Mouse (Mus musculus): ENCODE data around the gene Trappc11. TPM values are rescaled to one million over a fixed set of nuclear protein-coding genes. Genes with fewer than 3 reads are reported as not detected.

The Trappc11 gene
- polyA plus RNA-seq, 1 experiment from 2014 or later = 18.1 TPM

GRCm38 (mm10) chr8:47542746-47543145 is 9.5 kb upstream of the Trappc11 start:
- 92% methylated on average over 16 of the region's 16 CpGs for WGBS
- H3K36me3 ChIP-seq = peaks cover 86% of the 10 kb centered on the region

GRCm38 (mm10) chr8:47538323-47538722 is 5.1 kb upstream of the Trappc11 start:
- H3K36me3 ChIP-seq = peaks cover 53% of the 10 kb centered on the region
- H3K9ac ChIP-seq = no peak overlapping the region
- H3K9me3 ChIP-seq = no peaks in the 10 kb centered on the region
- no peaks in the 10 kb centered on the region for H3K27me3 ChIP-seq (replicated peaks)
- no peak for ATAC-seq (ENCODE audit: extremely low read depth, insufficient number of reproducible peaks, low FRiP score, low TSS enrichment)
- WGBS = 87% methylated on average over 4 of the region's 4 CpGs
- H3K4me3 ChIP-seq = no peak overlapping the region
- H3K4me2 ChIP-seq = no peak overlapping the region
- H3K4me1 ChIP-seq = peaks cover 25% of the 10 kb centered on the region
- H3K27ac ChIP-seq (replicated peaks) = no peak overlapping the region

More at GRCm38 (mm10) chr8:47542746-47543145, 9.5 kb upstream of the Trappc11 start:
- H3K4me3 ChIP-seq = no peak overlapping the region
- ATAC-seq (ENCODE audit: extremely low read depth, insufficient number of reproducible peaks, low FRiP score, low TSS enrichment) = no peak
- no peaks in the 10 kb centered on the region for H3K27me3 ChIP-seq (replicated peaks)
- H3K9me3 ChIP-seq = no peaks in the 10 kb centered on the region
- no peak overlapping the region for H3K27ac ChIP-seq (replicated peaks)
- H3K4me2 ChIP-seq = no peak overlapping the region
- H3K9ac ChIP-seq = no peak overlapping the region
- peaks cover 7% of the 10 kb centered on the region; the same call in 1 of the 2 replicates for H3K4me1 ChIP-seq

DNA sequence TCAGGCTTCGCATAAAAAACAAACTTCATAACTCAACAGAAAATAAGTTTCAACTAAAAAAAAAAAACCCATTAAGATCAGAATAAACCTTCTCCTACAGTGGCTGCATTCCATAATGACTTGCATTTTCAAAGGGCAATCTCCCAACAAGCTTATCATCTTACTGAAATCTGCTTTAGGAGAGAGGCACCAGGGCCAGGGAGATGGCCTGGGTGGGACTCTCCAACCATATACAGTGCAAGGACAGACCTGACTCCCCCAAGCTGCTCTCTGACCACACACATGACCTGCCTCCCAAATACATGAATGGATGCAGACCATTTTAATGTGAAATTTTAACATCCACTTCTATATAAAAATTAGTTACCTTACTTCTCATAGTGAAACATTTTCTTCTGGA is 5.2 kb downstream of the Trappc11 start:
- WGBS = 92% methylated on average over 1 of the region's 1 CpGs
- Histone ChIP-seq H3K27ac (replicated peaks) (no peak overlapping the region), H3K36me3 (peaks cover 65% of the 10 kb centered on the region), H3K9ac (no peak overlapping the region), H3K27me3 (replicated peaks) (no peaks in the 10 kb centered on the region), H3K4me2 (no peak overlapping the region), H3K4me1 (peaks cover 13% of the 10 kb centered on the region), H3K4me3 (no peak overlapping the region), H3K9me3 (no peaks in the 10 kb centered on the region)
- ATAC-seq (ENCODE audit: extremely low read depth, insufficient number of reproducible peaks, low FRiP score, low TSS enrichment) = no peak

DNA sequence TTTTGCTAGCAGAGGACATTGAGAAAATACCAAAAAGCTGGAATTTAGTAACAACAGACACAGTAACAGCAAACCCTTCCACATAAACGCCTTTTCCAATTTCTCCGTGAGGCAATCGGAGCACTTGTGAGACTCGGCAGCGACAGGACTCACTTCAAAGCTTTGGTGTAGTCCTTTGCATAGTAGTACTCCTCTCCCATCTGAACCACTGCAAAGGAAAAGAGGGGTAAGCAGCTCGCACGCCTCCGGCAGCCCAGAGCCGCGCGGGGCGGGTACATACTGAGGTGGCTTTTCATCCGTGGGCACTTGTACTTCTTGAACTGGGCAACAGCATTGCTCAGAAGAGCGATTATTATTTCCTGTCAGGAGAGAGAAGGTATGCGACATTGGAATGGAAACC is 19.7 kb downstream of the Trappc11 start:
- H3K9ac ChIP-seq = no peak overlapping the region
- peaks cover 88% of the 10 kb centered on the region for H3K36me3 ChIP-seq
- no peaks in the 10 kb centered on the region for H3K9me3 ChIP-seq
- no peak overlapping the region for H3K27ac ChIP-seq (replicated peaks)
- ATAC-seq (ENCODE audit: extremely low read depth, insufficient number of reproducible peaks, low FRiP score, low TSS enrichment) = no peak
- H3K4me2 ChIP-seq = no peak overlapping the region
- no peak overlapping the region for H3K4me3 ChIP-seq
- no peaks in the 10 kb centered on the region for H3K27me3 ChIP-seq (replicated peaks)
- no peaks in the 10 kb centered on the region for H3K4me1 ChIP-seq
- 90% methylated on average over 15 of the region's 15 CpGs for WGBS

- H3K4me1 ChIP-seq = no peaks in the 10 kb centered on the region
- H3K27me3 ChIP-seq (replicated peaks) = no peaks in the 10 kb centered on the region
- H3K36me3 ChIP-seq = peaks cover 87% of the 10 kb centered on the region
- H3K4me3 ChIP-seq = no peak overlapping the region
- no peak overlapping the region for H3K27ac ChIP-seq (replicated peaks)
- no peak overlapping the region for H3K4me2 ChIP-seq
- H3K9me3 ChIP-seq = no peaks in the 10 kb centered on the region
- no peak overlapping the region for H3K9ac ChIP-seq
- 89% methylated on average over 9 of the region's 9 CpGs for WGBS
- ATAC-seq (ENCODE audit: extremely low read depth, insufficient number of reproducible peaks, low FRiP score, low TSS enrichment) = peak; percentile 74
These were observed 22.3 kb downstream of the Trappc11 start for GRCm38 (mm10) chr8:47510930-47511329.

DNA sequence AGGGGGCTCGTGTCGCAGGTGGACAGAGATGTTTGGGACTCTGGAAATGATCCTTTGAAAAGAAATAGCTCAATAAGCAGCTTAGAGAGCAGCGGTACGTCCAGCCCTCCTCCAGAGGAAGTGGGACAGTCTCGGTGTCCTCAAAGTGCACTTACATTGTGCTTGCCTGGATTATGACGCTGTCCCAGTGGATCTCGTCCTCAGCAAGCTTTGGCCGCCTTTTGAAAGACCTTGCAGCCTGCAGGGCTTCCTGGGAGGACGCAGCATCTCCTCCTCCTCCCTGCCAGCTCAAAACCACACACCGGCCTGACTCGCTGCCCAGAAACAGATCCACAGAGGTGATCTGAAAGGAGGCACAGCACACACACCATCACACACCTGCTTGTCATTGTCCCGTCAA is 27.8 kb downstream of the Trappc11 start:
- Histone ChIP-seq H3K4me3 (no peak overlapping the region), H3K9ac (no peak overlapping the region), H3K36me3 (peaks cover 93% of the 10 kb centered on the region), H3K4me1 (no peaks in the 10 kb centered on the region), H3K4me2 (no peak overlapping the region), H3K9me3 (no peaks in the 10 kb centered on the region), H3K27ac (replicated peaks) (no peak overlapping the region), H3K27me3 (replicated peaks) (no peaks in the 10 kb centered on the region)
- 84% methylated on average over 12 of the region's 12 CpGs for WGBS
- ATAC-seq (ENCODE audit: extremely low read depth, insufficient number of reproducible peaks, low FRiP score, low TSS enrichment) = no peak

DNA sequence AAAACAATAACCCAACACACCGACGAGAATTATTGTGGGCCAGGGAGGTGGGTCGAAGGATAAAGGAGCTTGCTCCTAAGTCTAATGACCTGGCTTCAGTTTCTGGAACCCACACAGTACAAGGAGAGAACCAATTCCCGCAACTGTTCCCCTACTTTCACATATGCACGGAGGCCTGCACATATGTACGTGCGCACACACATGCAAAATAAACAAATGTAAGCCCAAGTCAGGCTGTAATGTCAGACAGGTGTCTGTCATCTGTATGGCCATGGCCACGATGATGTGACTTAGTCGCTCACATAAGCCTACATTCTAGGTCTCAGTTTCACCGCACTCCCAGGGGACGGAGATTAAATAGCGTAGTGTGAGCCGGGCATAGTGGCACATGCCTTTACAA is 30.7 kb downstream of the Trappc11 start:
- Histone ChIP-seq H3K27ac (replicated peaks) (no peak overlapping the region), H3K4me2 (no peak overlapping the region), H3K27me3 (replicated peaks) (no peaks in the 10 kb centered on the region), H3K4me3 (no peak overlapping the region), H3K4me1 (no peaks in the 10 kb centered on the region), H3K9ac (no peak overlapping the region), H3K36me3 (peaks cover 89% of the 10 kb centered on the region), H3K9me3 (no peaks in the 10 kb centered on the region)
- WGBS = 94% methylated on average over 13 of the region's 13 CpGs
- no peak for ATAC-seq (ENCODE audit: extremely low read depth, insufficient number of reproducible peaks, low FRiP score, low TSS enrichment)

DNA sequence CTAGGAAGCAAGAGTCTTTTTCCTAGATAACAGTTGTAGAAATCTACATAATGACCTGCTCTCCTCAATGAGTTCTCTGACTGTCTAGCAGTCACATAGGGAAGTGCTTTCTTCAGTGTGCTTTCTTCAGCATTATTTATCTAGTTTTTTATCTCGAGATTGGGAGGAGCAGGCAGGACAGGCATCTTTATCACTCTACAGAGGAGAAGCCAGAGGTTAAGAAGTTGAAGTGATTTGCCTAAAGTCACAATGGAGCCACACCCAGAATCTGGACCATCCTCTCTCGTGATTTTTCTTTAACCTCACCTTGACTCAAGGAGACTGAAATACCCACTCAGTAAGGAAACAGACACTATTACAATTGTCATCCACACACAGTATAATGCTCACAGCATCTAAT is 31.3 kb downstream of the Trappc11 start:
- H3K27ac ChIP-seq (replicated peaks) = no peak overlapping the region
- no peaks in the 10 kb centered on the region for H3K4me1 ChIP-seq
- no peak for ATAC-seq (ENCODE audit: extremely low read depth, insufficient number of reproducible peaks, low FRiP score, low TSS enrichment)
- H3K36me3 ChIP-seq = peaks cover 89% of the 10 kb centered on the region
- 52% methylated on average over 2 of the region's 2 CpGs for WGBS
- no peak overlapping the region for H3K4me3 ChIP-seq
- no peaks in the 10 kb centered on the region for H3K27me3 ChIP-seq (replicated peaks)
- no peaks in the 10 kb centered on the region for H3K9me3 ChIP-seq
- no peak overlapping the region for H3K4me2 ChIP-seq
- H3K9ac ChIP-seq = no peak overlapping the region

- Histone ChIP-seq H3K27ac (replicated peaks) (no peak overlapping the region), H3K4me2 (no peak overlapping the region), H3K4me1 (peaks cover 8% of the 10 kb centered on the region; the same call in 1 of the 2 replicates), H3K36me3 (peaks cover 94% of the 10 kb centered on the region), H3K9ac (no peak overlapping the region), H3K27me3 (replicated peaks) (no peaks in the 10 kb centered on the region), H3K9me3 (no peaks in the 10 kb centered on the region), H3K4me3 (no peak overlapping the region)
- no peak for ATAC-seq (ENCODE audit: extremely low read depth, insufficient number of reproducible peaks, low FRiP score, low TSS enrichment)
- 49% methylated on average over 6 of the region's 6 CpGs for WGBS
These were observed 37.8 kb downstream of the Trappc11 start for GRCm38 (mm10) chr8:47495428-47495827.

DNA sequence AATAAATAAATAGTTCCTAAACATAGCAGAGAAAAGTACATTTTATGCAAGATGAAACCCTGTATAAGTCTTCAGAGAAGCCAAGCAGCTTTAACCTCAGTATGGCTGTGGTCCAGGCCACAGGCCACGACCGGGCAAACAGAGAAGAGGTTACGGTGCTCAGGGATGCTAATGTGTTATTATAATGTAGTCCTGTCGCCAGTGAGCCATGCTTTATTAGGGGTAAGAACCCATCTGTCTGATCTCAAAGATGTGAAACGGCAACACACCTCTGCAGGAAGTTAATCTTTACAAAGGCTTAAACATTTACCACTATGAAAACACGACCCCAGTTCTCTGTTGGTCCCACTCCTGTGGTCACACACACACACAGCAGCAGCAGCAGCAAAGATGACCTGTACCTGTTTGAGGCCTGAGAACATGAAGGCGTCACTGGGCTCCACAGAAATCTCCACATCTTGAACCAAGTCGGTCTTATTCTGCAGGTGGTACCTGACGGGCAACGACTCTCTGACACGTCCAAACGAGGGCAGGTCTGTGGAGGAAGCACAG is 38.6 kb downstream of the Trappc11 start:
- Histone ChIP-seq H3K4me1 (peaks cover 8% of the 10 kb centered on the region; the same call in 1 of the 2 replicates), H3K36me3 (peaks cover 92% of the 10 kb centered on the region), H3K9ac (no peak overlapping the region), H3K9me3 (no peaks in the 10 kb centered on the region), H3K27ac (replicated peaks) (no peak overlapping the region), H3K4me3 (no peak overlapping the region), H3K27me3 (replicated peaks) (no peaks in the 10 kb centered on the region), H3K4me2 (no peak overlapping the region)
- WGBS = 86% methylated on average over 12 of the region's 12 CpGs
- no peak for ATAC-seq (ENCODE audit: extremely low read depth, insufficient number of reproducible peaks, low FRiP score, low TSS enrichment)

DNA sequence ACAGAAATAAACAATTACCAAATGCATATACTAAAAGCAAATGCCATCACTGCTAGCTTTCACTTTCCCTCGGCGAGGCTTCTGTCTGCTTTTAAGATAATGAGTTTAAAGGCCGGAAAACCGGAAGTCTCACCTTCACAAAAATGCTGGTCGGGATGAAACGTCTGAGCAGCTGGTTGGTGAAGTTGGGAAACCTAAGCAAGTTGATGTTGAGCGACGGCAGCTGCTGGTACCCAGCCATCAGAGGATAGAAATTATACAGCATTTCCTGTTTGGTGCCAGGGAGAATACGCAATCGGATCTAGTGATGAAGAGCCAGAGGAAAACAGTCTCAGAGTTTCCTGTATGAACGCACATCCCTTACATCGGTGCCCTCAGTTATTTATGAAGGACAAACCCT is 40.2 kb downstream of the Trappc11 start:
- Histone ChIP-seq H3K36me3 (peaks cover 87% of the 10 kb centered on the region), H3K27me3 (replicated peaks) (no peaks in the 10 kb centered on the region), H3K4me1 (peaks cover 8% of the 10 kb centered on the region; the same call in 1 of the 2 replicates), H3K9me3 (no peaks in the 10 kb centered on the region), H3K4me3 (no peak overlapping the region), H3K9ac (no peak overlapping the region), H3K27ac (replicated peaks) (no peak overlapping the region), H3K4me2 (no peak overlapping the region)
- ATAC-seq (ENCODE audit: extremely low read depth, insufficient number of reproducible peaks, low FRiP score, low TSS enrichment) = no peak
- WGBS = 89% methylated on average over 12 of the region's 12 CpGs

DNA sequence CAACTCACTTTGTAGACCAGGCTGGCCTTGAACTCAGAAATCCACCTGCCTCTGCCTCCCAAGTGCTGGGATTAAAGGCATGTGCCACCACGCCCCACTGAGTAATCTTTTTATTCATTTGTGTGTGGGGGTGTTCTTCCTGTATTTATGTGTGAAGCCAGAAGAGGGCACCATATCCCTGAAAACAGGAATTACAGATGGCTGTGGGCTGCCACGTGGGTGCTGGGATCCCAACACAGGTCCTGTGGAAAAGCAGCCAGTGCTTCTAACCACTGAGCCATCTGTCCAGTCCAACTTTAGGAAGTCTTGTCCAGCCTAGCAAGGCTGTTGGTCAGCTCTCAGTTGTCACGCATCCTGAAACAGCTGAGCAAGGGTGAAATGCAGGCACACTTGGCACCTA is 46.0 kb downstream of the Trappc11 start:
- no peak overlapping the region for H3K27ac ChIP-seq (replicated peaks)
- no peaks in the 10 kb centered on the region for H3K4me1 ChIP-seq
- peaks cover 8% of the 10 kb centered on the region for H3K9me3 ChIP-seq
- H3K4me2 ChIP-seq = no peak overlapping the region
- ATAC-seq (ENCODE audit: extremely low read depth, insufficient number of reproducible peaks, low FRiP score, low TSS enrichment) = no peak
- peaks cover 47% of the 10 kb centered on the region for H3K36me3 ChIP-seq
- no peaks in the 10 kb centered on the region for H3K27me3 ChIP-seq (replicated peaks)
- H3K9ac ChIP-seq = no peak overlapping the region
- no peak overlapping the region for H3K4me3 ChIP-seq
- 89% methylated on average over 3 of the region's 3 CpGs for WGBS
